Mouse (Mus musculus) forebrain, embryonic 14.5 days (tissue): ENCODE measurements around the gene Yy1. TPM values are rescaled to one million over a fixed set of nuclear protein-coding genes. Genes with fewer than 3 reads are reported as not detected.
"Not testable (repeated sequence)": the region's sequence is repeated elsewhere in the genome, so short reads cannot be mapped to it uniquely, and the experiment has no call there.

ENCODE experiments used
- ATAC-seq: fragments of 200-750 bp; cut with Nextera tagmentation; 2 replicates; pipeline ENCODE4 v1.8.0; 2017; ENCODE audit warnings: mild to moderate bottlenecking, moderate library complexity
- DNase-seq: peaks from one replicate; pipeline ENCODE4 v3.0.0-alpha.2; 2015; ENCODE audit warnings: low spot score
- H3K27ac ChIP-seq: fragments of 300-500 bp; sonication (generic); 2 replicates; pipeline ENCODE4 v1.5.1; 2014; ENCODE audit warnings: low read depth, mild to moderate bottlenecking, control low read depth, low read length, moderate library complexity
- H3K27me3 ChIP-seq: fragments of 300-500 bp; sonication (generic); replicated peaks from 2 replicates; pipeline ENCODE4 v1.6.1; 2014; ENCODE audit warnings: low read length, control low read depth, mixed read lengths; ENCODE audit not compliant: control insufficient read depth, insufficient read depth
- H3K36me3 ChIP-seq: fragments of 300-500 bp; sonication (generic); 2 replicates; pipeline ENCODE4 v1.6.1; 2014; ENCODE audit warnings: low read length, control low read depth; ENCODE audit not compliant: control insufficient read depth, insufficient read depth
- H3K4me1 ChIP-seq: fragments of 300-500 bp; sonication (generic); 2 replicates; pipeline ENCODE4 v1.6.1; 2014; ENCODE audit warnings: antibody characterized with exemption, low read length, control low read depth; ENCODE audit not compliant: control insufficient read depth, insufficient read depth
- H3K4me2 ChIP-seq: fragments of 300-500 bp; sonication (generic); 2 replicates; pipeline ENCODE4 v1.6.1; 2014; ENCODE audit warnings: mild to moderate bottlenecking, control low read depth, low read length
- H3K4me3 ChIP-seq: fragments of 300-500 bp; sonication (generic); 2 replicates; pipeline ENCODE4 v1.5.1; 2014; ENCODE audit warnings: low read depth, low read length, control low read depth
- H3K9ac ChIP-seq: fragments of 300-500 bp; sonication (generic); 2 replicates; pipeline ENCODE4 v1.6.1; 2014; ENCODE audit warnings: mild to moderate bottlenecking, low read length, control low read depth, moderate library complexity
- H3K9me3 ChIP-seq: fragments of 300-500 bp; sonication (generic); replicated peaks from 2 replicates; pipeline ENCODE4 v1.6.1; 2016; ENCODE audit warnings: low read length, control low read depth, mixed read lengths; ENCODE audit not compliant: control insufficient read depth
- WGBS: fragments of 180-500 bp; shearing (Covaris S2); extraction: QIAGEN DNeasy Blood & Tissue Kit; methylation state at CpG from one replicate; pipeline ENCODE4 v1.1.7; 2014; 5-methylcytosine and 5-hydroxymethylcytosine counted together
- polyA plus RNA-seq: library from polyadenylated mRNA; unstranded; fragments of >200 nt; fragmentation: Nextera tagmentation; extraction: Ambion mirVana; gene quantifications from 2 replicates; pipeline ENCODE4 v1.2.1, GENCODE M21; 2014

Gene Yy1
- polyA plus RNA-seq, 1 experiment from 2014 or later, result 17.6 TPM

GRCm38 (mm10) chr12:108835208-108835839 lies 42.6 kb downstream of the Yy1 start:
- Histone ChIP-seq H3K9ac (peak overlapping the region; percentile 80), H3K4me1 (peaks cover 22% of the 10 kb centered on the region), H3K27ac (0 out of 2 replicates have a peak overlapping the region, but pooled peaks have one; percentile 27), H3K4me2 (peak overlapping the region; percentile 95), H3K9me3 (no peaks in the 10 kb centered on the region), H3K4me3 (peak overlapping the region; percentile 74), H3K36me3 (peaks cover 5% of the 10 kb centered on the region; the same call in 1 of the 2 replicates), H3K27me3 (no peaks in the 10 kb centered on the region)
- 1% methylated on average over 51 of the region's 51 CpGs for WGBS
- DNase-seq (peak; percentile 24), ATAC-seq (peak; percentile 38)

DNA sequence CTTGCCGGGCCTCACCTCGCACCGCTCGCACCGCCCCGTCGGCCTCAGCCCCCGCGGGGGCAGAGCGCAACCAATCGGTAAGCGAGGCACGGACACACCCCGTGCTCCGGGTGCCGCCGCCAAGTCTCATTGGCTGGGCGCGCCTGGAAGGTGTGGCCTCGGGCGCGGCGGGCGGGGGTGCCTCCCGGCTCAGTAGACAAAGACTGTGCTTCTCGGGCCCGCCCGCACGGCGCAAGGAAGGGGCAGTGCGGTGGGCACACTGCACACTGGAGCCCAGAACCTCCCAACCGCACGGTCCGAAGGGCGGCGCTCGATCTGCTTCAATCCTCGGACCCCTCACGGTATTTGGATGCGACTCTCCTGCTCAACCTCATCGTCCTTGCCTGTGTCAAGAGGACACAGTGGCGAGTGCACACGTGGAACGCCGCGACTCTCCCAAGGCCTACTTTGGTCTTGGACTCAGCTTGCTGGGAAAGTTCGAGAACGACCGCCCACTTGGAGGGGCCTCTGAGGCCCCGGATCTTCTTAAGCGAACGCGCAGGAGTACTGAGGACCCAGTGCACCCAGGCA lies 43.2 kb downstream of the Yy1 start, which contains the start of the genes Slc25a29 and Slc25a47:
Slc25a29 (minus strand) TSS at position 44 of the 570 bp plus-strand sequence.
Slc25a47 (plus strand) TSS at position 207 of the 570 bp plus-strand sequence.
- H3K27ac ChIP-seq, result peak within 1 kb of the TSS; percentile 52
- ATAC-seq (peak; percentile 99), DNase-seq (peak; percentile 98)
- peaks cover 4% of the 10 kb centered on the region for H3K36me3 ChIP-seq
- no peaks in the 10 kb centered on the region for H3K9me3 ChIP-seq
- H3K4me2 ChIP-seq, result peak within 1 kb of the TSS; percentile 95
- peaks cover 22% of the 10 kb centered on the region for H3K4me1 ChIP-seq
- peak within 1 kb of the TSS; percentile 74 for H3K4me3 ChIP-seq
- under 1% methylated on average over 52 of the region's 53 CpGs for WGBS
- no peaks in the 10 kb centered on the region for H3K27me3 ChIP-seq
- H3K9ac ChIP-seq, result peak within 1 kb of the TSS; percentile 81

DNA sequence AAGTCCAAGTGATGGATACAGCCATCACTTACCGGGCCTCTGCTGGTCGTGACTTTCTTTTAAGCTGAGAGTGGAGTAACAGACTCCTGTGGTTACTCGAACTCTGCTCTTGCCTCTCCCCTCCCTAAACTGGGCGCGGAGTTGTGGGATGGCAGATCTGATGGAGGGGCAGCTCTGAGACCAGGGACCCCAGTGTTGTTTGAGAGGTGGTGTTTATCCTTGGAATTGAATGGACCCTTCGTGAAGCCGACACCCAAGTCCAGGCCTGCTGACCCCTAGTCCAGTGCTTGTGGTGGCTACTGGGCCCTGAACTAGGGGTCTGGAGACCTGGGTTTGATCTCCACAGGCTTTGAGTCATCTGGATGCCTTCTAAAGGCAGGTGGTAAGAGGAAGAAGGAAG lies 43.9 kb downstream of the Yy1 start:
- Histone ChIP-seq H3K27ac (peak overlapping the region; percentile 52; the same call in 1 of the 2 replicates), H3K36me3 (peaks cover 12% of the 10 kb centered on the region), H3K4me1 (peaks cover 22% of the 10 kb centered on the region), H3K27me3 (no peaks in the 10 kb centered on the region), H3K9ac (peak overlapping the region; percentile 81), H3K9me3 (no peaks in the 10 kb centered on the region), H3K4me3 (peak overlapping the region; percentile 74), H3K4me2 (peak overlapping the region; percentile 95)
- ATAC-seq (no peak), DNase-seq (no peak)
- 69% methylated on average over 7 of the region's 7 CpGs for WGBS

- Histone ChIP-seq H3K9ac (no peak overlapping the region), H3K9me3 (no peaks in the 10 kb centered on the region), H3K27me3 (no peaks in the 10 kb centered on the region), H3K4me1 (peaks cover 12% of the 10 kb centered on the region), H3K27ac (no peak overlapping the region), H3K4me3 (no peak overlapping the region), H3K4me2 (no peak overlapping the region), H3K36me3 (peaks cover 37% of the 10 kb centered on the region)
- DNase-seq (peak; percentile 13), ATAC-seq (no peak)
- 93% methylated on average over 6 of the region's 6 CpGs for WGBS
These were observed 48.4 kb downstream of the Yy1 start for GRCm38 (mm10) chr12:108841181-108841580.

GRCm38 (mm10) chr12:108842663-108843062 lies 49.9 kb downstream of the Yy1 start:
- Histone ChIP-seq H3K4me1 (peaks cover 2% of the 10 kb centered on the region), H3K9me3 (no peaks in the 10 kb centered on the region), H3K36me3 (peaks cover 37% of the 10 kb centered on the region), H3K4me3 (no peak overlapping the region), H3K9ac (no peak overlapping the region), H3K27me3 (no peaks in the 10 kb centered on the region), H3K4me2 (no peak overlapping the region), H3K27ac (no peak overlapping the region)
- WGBS, result 93% methylated on average over 7 of the region's 7 CpGs
- no peak for ATAC-seq
- DNase-seq, result no peak

DNA sequence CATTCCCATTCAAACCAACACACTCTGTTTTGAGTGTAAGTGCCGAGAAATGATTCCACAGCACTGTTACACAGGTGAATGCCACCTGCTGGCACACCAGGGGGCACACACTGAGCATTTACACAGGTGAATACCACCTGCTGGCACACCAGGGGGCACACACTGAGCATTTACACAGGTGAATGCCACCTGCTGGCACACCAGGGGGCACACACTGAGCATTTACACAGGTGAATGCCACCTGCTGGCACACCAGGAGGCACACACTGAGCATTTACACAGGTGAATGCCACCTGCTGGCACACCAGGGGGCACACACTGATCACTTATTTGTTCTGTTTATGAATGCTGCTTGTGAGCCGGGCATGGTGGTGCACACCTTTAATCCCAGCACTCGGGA lies 55.3 kb downstream of the Yy1 start:
- not testable (repeated sequence) for H3K9me3 ChIP-seq, H3K4me3 ChIP-seq, H3K9ac ChIP-seq, H3K27me3 ChIP-seq, H3K27ac ChIP-seq, DNase-seq, H3K4me2 ChIP-seq, ATAC-seq, H3K4me1 ChIP-seq
- peaks cover 15% of the 10 kb centered on the region; the same call in 1 of the 2 replicates for H3K36me3 ChIP-seq
- WGBS, result 85% methylated on average over 3 of the region's 3 CpGs

DNA sequence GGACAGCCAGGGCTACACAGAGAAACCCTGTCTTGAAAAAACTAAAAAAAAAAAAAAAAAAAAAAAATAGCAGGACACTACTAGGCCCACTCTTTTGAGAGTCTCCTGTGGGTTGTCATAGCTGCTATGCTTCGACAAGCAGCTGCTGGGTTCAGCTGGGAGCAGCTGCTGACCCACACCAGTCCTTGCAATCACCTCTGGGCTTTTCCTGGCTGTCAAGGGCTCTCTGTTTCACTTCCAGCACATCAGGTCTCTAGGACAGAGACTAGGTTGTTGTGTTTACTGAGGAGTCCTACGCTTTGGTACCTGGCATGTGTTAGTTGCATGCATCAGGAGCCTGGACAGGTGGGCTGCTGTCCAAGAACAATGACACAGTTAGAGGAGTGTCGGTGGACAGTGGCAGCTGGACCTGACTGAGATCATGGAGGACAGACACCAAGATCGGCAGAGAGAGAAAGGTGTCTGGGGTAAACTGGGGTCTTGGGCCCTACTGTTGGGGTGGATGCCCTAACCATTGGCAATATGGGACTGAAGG lies 56.8 kb downstream of the Yy1 start:
- H3K36me3 ChIP-seq, result peaks cover 6% of the 10 kb centered on the region; the same call in 1 of the 2 replicates
- no peak overlapping the region for H3K9ac ChIP-seq
- DNase-seq (no peak), ATAC-seq (no peak)
- 90% methylated on average over 4 of the region's 4 CpGs for WGBS
- H3K27me3 ChIP-seq, result no peaks in the 10 kb centered on the region
- H3K4me3 ChIP-seq, result no peak overlapping the region
- no peak overlapping the region for H3K4me2 ChIP-seq
- H3K27ac ChIP-seq, result no peak overlapping the region
- no peaks in the 10 kb centered on the region for H3K9me3 ChIP-seq
- no peaks in the 10 kb centered on the region for H3K4me1 ChIP-seq

- 73% methylated on average over 8 of the region's 8 CpGs for WGBS
- no peak overlapping the region for H3K4me3 ChIP-seq
- ATAC-seq (no peak), DNase-seq (no peak)
- H3K27ac ChIP-seq, result no peak overlapping the region
- H3K4me2 ChIP-seq, result no peak overlapping the region
- no peaks in the 10 kb centered on the region for H3K27me3 ChIP-seq
- H3K4me1 ChIP-seq, result no peaks in the 10 kb centered on the region
- H3K9me3 ChIP-seq, result no peaks in the 10 kb centered on the region
- H3K9ac ChIP-seq, result no peak overlapping the region
- H3K36me3 ChIP-seq, result peaks cover under 1% of the 10 kb centered on the region; the same call in 1 of the 2 replicates
These were observed 57.4 kb downstream of the Yy1 start for GRCm38 (mm10) chr12:108850129-108850528.

DNA sequence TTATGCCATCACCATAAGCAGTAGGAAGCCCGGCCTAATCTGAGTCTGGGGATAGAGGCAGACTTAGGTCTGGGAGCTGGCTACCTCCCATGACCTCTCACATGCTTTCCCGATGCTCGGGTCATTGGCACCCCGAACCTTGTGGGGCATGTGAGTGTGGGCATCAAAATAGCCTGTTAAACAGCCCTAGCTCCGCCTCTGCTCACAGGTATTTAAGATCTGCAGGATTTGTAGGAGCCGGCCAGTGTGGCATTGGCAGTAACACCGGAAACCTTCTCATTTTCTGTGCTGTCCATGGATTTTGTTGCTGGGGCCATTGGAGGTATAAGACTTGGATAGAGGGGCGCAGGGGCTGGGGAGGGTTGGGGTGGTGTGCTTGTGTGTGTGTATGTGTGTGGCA lies 58.1 kb downstream of the Yy1 start:
- H3K9me3 ChIP-seq, result no peaks in the 10 kb centered on the region
- H3K27ac ChIP-seq, result no peak overlapping the region
- ATAC-seq (no peak), DNase-seq (no peak)
- H3K4me1 ChIP-seq, result no peaks in the 10 kb centered on the region
- H3K27me3 ChIP-seq, result no peaks in the 10 kb centered on the region
- no peak overlapping the region for H3K4me3 ChIP-seq
- peaks cover 6% of the 10 kb centered on the region; the same call in 1 of the 2 replicates for H3K36me3 ChIP-seq
- no peak overlapping the region for H3K4me2 ChIP-seq
- WGBS, result 89% methylated on average over 8 of the region's 8 CpGs
- no peak overlapping the region for H3K9ac ChIP-seq
